Mouse (Mus musculus) lung, adult 2 months (tissue): ENCODE results near the gene Gm9573.

ENCODE experiments used
- CTCF ChIP-seq: fragments of 200-500 bp; IDR thresholded peaks from 2 replicates; pipeline ENCODE4 v1.5.1; 2011; ENCODE audit warnings: mild to moderate bottlenecking, low read length, control low read depth; ENCODE audit not compliant: insufficient read depth
- POLR2A ChIP-seq: fragments of 200-500 bp; IDR thresholded peaks from 2 replicates; pipeline ENCODE4 v1.6.1; 2011; ENCODE audit warnings: low read depth, mild to moderate bottlenecking, control low read depth, low read length, borderline replicate concordance; ENCODE audit errors: extremely low read depth

DNA sequence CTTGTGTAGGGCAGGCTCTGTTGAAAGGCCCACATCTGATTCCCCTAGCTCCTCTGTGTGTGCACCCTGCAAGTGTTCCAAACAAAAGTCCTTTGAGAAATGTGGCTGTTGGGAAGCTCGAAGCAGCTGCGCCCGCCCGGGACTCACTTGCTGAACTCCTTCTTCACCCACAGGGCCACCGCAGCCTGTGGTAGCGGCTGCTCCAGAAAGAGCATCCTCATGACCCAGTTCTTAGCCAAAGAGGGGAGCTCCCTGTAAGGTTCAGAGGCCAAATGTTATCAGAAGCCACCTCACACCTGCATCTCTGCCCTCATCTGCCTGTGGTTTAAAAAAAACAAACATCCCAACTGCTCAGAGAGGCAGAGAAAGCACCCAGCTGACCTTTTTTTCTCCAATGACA lies 45.4 kb upstream of the Gm9573 start:
- TF ChIP-seq CTCF (no peak), POLR2A (no peak)
